Mouse (Mus musculus): ENCODE results near the gene Acsl3. TPM values are rescaled to one million over a fixed set of nuclear protein-coding genes. Genes with fewer than 3 reads are reported as not detected.

Gene Acsl3
- total RNA-seq (2015; ENCODE audit: low replicate concordance) (4.0 and 11.0 TPM in 2 replicates), total RNA-seq (2017; ENCODE audit: low replicate concordance) (2.9 and 14.2 TPM in 2 replicates)

DNA sequence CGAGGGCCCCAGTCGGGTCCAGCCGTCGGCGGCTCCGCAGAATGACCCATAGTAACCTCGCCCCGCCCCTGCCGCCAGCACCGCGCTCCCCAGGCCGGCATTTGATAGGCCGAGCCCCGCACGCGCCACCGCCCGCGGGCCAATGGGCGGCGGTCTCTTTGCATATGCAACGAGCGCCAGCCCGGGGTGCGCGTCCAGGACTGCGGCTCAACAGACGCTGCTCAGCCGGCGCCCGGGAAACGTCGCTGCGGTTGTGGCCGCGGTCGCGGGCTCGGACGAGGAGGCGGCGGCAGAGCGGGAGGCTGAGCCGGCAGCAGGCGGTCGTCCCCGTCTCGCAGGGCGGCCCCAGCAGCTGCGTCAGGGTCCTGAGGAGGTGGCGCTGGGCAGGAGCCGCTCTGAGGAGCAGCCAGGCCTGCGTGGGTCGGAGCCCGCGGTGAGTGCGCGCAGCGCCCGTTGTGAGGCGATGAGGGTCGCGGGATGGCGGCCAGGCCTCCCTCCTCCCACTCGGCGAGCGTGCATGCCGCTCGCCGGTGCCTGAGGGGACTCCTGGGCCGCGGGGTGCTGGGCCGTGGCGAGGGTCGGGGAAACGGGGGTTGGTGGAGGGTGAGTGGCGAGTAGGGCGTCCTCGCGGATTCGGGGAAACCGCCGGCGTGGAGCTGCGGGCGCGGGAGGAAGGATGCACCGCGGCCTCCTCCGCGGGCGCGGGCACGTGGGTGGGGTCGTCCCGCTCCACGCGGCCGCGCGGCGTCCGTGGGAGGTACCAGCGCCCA, at the start of gene Acsl3, which contains the start of gene Utp14b:
TSS of gene Acsl3 (plus strand) at position 155 of the 770 bp plus-strand sequence.
TSS of gene Utp14b (plus strand) at position 368 of the 770 bp plus-strand sequence.
- ATAC-seq (replicated peaks; ENCODE audit: low FRiP score, poor library complexity, severe bottlenecking): peak; percentile 99

DNA sequence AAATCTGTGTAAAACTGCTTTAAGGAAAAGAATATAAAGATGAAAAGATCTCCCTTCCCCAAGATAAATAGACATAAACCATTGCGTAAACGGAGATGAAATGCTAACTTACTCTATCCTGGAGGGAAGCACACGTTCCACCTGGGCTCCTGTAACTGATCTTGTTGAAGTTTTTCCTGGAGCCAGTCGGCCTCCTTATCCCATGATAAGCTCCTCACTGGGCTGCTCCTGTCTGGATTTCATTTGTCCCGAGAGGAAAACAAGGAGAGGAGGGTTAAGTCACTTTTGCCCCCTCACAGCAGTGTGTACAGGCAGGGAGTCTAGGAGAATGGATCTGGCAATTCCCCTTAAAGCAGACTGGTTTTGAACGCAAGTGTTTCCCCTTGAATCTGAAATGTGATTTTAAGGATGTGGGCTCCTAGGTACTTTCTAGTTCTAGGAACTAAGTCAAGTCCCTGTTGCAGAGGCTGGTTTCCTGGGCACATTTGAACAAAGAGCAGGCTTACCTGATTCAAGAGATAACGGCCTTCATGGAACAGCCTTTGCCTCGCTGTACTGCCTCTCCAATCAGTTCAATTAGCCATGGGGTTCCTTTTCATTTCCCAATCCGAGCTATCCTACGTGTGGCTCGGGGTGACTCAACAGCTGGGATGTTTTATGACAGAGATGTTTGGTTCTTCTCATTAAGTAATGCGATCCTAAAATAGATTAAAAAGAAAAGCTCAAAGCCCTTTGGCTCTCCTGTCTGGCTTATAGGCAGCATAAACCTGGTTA, 48.3 kb upstream of the Acsl3 start:
- no peak for ATAC-seq (replicated peaks; ENCODE audit: low FRiP score, poor library complexity, severe bottlenecking)

DNA sequence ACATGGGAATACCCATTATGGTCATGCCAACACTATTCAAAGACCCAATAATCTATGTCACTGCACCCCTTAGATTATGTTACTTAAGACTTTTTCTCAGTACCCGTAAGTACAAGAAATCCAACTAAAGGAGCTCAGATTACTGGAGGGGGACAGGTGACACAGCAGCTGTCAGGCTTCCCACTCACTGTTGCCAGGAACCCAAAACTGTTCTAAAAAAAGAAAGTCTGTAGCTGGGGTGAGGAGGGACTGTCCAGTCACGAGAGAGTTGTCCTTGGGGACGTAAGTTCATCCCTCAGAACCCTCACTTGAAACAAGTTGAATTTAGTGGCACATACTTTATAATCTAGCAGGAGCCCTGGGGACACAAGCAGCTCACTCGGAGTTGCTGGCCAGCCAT, 46.6 kb upstream of the Acsl3 start:
- ATAC-seq (replicated peaks; ENCODE audit: low FRiP score, poor library complexity, severe bottlenecking): no peak

DNA sequence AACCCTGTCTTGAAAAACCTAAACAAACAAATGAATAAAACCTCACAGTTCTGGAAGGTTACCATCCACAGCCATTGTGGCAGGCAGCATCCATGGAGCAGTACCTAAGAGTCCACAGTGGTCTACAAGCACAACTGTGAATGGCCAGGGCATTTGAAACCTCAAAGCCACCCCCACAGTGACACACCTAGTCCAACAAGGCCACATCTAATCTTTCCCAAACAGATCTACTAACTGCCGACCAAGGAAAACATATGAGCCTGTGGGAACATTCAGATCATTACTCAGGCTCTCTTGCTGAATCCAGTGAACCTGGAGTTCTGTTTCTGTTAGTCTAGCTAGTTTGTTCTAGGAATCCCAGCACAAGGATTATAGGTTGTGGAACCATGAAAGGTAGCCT, 44.7 kb upstream of the Acsl3 start:
- ATAC-seq (replicated peaks; ENCODE audit: low FRiP score, poor library complexity, severe bottlenecking): no peak

DNA sequence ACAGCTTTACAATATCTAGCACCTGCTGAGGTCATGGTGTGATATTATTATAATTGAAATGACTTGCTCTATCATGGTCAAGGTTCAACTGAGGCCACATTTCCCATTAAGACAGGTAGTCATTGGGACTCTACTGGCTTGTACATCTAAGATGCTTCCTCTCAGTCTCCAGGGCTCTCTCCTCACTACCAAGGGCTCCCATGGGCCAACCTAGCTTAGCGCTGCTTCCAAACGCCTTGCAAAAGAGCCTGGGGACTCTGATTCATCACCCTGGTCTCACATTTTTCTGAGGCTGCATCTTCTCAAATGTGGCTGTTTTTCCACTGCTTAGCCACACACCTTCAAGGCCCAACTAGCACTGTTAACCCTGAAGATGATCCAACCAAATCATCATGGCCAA, 33.3 kb upstream of the Acsl3 start:
- ATAC-seq (replicated peaks; ENCODE audit: low FRiP score, poor library complexity, severe bottlenecking): no peak

DNA sequence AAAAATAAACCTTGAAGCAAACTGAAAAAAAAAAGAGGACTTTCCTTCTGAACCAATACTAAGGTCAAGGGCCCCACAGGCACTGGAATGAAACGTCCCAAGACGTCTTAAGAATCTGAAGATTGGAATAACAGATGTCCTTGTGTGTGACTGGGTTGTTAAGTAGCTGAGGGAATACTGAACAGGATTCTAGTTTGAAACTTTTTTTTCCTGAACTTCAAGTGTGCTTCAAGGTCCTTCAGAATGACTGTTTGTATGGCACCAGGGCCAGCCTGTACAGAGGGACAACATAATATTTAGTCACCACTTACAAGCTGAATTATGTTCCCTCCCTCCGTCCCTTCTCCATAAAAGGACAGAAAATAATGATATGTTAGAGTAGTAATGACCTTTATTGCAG, 23.1 kb upstream of the Acsl3 start:
- ATAC-seq (replicated peaks; ENCODE audit: low FRiP score, poor library complexity, severe bottlenecking): no peak

DNA sequence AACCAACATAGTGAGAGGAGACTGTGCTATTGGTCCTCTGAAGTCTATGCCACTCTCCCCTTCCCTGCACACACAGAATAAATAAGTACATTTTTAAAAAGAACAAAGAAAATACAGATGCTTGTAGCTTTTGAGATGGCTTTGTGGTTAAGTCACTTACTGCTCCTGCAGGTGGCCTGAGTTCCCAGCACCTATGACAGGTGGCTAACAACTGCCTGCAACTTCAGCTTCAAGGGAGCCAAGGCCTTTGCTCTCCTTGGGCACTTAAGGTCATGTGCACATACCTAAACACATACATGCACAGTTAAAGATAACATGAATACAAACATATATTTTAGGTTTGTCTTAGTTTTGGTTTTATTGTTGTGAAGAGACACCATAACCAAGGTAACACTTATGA, 16.8 kb upstream of the Acsl3 start:
- no peak for ATAC-seq (replicated peaks; ENCODE audit: low FRiP score, poor library complexity, severe bottlenecking)

DNA sequence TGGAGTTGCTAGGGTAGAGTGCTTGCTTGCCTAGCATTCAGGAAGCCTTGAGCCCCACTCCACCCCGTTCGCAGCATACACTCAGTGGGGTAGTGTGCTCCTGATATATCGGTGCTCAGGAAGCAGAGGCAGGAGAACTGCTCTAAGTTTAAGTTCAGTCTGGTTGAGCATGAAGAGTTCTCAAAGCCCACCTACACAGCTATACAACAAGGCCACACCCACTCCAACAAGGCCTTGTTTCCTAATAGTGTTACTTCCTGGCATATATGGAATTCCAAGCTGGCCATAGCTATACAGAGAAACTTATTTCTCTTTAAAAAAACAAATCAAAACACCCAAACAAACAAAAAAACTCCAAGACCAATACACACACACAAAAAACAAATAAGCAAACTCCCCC, 15.8 kb upstream of the Acsl3 start:
- no peak for ATAC-seq (replicated peaks; ENCODE audit: low FRiP score, poor library complexity, severe bottlenecking)

DNA sequence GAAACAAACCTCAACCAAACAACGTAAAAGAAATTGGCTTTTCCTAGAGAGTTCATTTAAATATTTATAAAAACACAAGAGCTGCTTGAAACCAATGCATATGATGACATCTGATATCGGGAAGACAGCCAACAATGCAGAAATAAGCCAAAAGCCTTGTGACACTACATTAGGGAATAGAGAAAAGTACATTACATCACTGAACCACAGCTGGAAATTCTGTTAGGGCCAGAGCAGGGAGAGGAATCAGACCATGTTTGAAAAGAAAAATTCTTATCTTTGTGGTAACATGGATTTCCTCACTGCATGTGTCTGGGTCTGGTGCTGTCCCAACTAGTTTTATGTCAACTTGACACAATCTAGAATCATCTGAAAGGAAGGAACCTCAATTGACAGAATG, 15.4 kb upstream of the Acsl3 start:
- no peak for ATAC-seq (replicated peaks; ENCODE audit: low FRiP score, poor library complexity, severe bottlenecking)

DNA sequence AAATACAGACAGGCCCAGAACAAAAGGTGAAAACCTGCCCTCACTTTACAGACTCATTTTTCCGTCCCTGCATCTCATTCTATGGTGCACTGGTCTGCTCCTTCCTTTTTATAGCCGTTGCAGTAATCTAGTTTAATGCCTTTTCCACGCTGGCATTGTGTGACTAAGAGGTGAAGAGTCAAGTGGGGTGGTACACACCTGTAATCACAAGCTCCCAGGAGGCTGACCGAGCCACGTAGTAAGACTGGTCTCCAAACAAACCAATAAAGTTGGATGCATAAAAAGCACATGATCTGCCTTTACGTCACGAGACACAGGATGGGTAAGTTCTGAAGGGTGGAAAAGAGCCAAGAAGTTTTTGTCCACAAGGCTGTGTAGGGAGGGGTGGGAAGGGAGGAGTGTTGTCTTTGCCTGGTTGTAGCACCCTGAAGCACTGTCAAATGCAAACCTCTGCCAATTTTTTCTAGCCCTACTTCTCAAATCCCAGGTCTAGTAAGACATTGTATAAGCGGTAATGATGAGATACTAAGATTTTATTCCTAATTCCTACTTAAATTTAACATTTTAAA, 10.2 kb upstream of the Acsl3 start:
- no peak for ATAC-seq (replicated peaks; ENCODE audit: low FRiP score, poor library complexity, severe bottlenecking)

DNA sequence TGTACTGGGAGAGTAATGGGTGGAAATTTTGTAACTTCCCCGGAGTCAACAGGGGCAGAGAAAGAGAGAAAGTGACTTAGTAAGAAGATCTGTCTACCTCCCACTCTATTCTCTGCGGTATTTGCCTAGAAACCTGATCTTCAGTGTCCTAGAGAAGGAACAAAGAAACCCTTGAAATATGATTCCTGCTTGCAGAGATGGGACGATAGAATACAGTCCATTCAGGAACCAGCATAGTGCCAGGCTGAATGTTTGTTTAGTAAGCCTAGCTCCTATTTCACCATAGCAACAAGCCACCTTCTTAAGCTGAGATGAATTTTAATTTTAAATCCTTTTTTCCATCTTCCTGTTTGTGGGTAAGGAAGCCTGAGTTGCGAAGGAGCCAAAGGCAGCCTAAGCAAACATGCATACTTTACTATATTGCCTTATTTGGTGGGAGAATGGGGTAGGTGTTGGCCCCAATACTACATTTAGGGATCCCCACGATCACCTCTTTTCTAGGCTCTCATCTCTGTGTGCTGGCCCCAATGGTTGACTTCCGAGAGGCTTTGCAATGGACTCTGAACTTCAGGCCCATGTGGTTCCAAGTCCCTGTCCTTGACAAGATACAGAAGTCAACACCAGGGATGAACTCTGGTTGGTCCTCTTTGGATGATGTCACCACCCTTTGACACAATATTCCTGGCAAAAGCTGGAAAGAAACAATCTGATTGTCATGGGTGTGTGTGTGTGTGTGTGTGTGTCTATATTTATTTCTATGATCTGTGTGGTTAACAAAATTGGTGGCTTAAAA, 8.2 kb upstream of the Acsl3 start:
- no peak for ATAC-seq (replicated peaks; ENCODE audit: low FRiP score, poor library complexity, severe bottlenecking)

DNA sequence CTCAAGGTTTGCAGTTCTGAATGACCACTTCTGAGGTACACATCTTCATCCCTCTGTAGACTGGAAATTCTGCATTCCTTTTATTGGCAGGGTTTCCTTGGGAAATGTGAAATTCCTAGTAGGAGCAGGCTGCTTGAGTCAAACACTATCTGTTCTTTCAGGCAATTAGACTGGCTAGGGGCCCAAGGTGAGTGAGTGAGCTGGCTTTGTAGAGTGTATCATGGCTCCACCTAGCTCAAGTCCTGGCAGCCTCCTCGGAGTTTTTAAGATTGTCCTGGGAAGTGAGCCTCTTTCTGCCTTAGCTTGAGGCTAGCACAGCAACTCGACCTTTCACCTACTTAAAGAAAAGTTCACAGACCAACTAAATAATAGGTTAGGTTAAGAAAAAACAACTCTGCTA, 1.2 kb upstream of the Acsl3 start:
- ATAC-seq (replicated peaks; ENCODE audit: low FRiP score, poor library complexity, severe bottlenecking): no peak

DNA sequence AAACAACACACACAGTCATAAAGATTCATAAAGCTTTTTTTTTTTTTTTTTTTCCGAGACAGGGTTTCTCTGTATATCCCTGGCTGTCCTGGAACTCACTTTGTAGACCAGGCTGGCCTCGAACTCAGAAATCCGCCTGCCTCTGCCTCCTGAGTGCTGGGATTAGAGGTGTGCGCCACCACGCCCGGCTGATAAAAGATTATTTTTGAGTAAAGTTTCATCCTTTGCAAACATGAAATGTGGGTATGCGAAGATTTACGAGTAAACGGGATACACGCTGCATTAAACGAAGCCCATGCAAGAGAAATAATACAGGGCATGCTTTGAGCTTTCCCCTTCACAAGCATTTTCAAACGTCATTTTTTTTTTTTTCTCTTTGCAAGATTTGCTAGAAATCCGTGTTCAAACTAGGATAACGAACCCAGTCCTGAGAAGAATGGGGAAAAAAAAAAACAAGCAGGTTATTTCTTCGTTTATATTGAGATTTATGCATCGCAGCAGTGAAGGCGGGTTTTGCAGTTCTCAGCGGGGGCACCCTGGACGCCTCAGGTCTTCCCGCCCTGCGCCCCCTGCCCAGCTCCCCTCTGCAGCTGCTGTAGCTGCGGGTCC, 500 bp upstream of the Acsl3 start:
- no peak for ATAC-seq (replicated peaks; ENCODE audit: low FRiP score, poor library complexity, severe bottlenecking)

DNA sequence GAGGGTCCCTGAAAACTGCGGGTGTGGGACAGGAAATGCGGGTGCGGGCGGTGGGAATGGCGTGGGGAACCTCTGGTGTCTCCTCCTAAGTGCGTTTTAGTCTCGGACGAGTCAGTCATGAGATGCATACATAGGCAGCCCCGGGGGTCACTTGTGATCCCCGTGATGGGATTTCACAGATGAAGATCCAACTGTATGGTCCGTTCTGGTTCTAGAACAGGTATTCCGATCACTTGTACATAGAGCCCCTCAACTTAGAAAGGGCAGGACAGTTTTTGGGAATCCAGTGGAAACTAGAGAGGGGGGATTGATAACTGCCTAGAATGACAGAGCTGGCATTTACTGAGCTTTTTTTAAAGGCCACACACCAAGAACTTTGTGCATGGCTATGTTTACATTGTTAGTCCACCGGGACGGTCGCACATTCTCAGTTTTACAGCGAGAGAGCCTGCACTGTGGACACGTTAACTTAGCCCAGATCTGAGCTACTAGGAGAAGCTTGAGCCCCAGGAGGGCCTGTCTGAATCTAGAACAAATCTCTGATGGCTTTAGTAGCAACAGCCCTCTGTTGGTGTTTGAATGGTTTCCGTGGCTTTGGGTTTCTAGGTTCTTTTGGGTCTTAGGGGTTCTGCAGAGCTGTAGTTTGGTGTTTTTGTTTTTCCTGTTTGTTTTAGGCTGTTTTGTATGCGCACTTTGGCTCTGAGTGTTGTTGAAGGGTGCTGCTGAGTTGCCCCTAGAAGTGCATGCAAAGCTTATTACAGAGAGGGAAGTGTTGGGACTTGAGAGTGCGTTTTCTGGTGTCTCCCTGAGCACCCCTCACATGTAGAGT, 1.0 kb downstream of the Acsl3 start:
- ATAC-seq (replicated peaks; ENCODE audit: low FRiP score, poor library complexity, severe bottlenecking): no peak

DNA sequence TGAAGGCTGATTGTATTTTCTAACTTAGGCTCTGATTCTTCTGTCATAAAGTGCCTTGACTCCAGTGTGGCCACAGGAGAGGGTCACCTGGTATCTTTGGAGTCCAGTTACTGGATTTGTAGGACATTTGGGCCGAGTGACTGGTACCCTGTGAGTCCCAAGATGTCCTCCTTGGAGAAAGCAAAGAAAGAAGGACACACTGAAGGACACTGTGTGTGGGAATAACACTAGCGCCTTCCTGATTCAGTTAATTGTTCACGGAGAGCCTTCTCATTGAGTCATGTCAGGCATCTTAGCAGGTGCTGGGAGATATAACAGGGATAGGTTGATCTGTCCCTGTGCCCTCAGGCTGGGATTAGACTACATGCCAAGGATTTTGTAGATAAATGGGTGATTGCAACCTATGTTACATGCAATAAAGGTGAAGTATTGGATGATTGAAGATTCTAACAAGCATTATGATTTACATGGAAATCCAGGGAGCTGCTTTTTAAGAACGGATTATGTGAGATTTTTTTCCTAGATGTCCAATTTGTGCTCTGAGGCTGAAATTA, 1.7 kb downstream of the Acsl3 start:
- no peak for ATAC-seq (replicated peaks; ENCODE audit: low FRiP score, poor library complexity, severe bottlenecking)

DNA sequence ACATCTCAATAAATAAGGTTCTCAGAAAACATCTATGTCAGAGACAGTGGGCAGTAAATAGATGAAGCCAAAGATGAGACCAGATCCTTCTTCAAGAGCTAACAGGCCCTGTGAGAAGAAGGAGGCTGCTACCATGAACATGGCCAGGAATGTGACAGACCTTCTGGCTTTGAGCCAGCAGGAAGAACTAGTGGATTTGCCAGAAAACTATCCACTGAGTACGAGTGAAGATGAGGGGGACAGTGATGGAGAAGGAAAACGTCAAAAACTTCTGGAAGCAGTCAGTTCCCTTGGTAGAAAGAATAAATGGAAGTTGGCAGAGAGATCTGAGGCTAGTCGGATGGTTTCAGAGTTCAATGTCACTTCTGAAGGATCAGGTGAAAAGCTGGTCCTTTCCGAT, 6.7 kb downstream of the Acsl3 start:
- ATAC-seq (replicated peaks; ENCODE audit: low FRiP score, poor library complexity, severe bottlenecking): no peak

DNA sequence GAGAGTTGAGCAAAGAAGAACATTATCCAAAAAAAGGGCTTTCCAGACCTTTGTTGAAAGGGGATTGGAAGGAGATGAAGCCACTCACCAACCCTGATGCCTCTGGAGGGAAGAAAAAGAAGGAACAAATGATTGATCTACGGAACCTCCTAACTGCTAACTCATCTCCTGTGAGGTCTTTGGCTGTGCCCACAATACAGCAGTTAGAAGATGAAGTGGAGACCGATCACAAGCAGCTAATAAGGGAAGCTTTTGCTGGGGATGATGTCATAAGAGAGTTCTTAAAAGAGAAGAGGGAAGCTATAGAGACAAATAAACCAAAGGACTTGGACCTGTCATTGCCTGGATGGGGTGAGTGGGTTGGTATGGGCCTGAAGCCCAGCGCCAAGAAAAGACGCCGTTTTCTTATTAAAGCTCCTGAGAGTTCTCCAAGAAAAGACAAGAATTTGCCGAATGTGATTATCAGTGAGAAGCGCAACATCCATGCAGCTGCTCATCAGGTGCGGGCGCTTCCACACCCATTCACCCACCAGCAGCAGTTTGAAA, 8.4 kb downstream of the Acsl3 start:
- no peak for ATAC-seq (replicated peaks; ENCODE audit: low FRiP score, poor library complexity, severe bottlenecking)

DNA sequence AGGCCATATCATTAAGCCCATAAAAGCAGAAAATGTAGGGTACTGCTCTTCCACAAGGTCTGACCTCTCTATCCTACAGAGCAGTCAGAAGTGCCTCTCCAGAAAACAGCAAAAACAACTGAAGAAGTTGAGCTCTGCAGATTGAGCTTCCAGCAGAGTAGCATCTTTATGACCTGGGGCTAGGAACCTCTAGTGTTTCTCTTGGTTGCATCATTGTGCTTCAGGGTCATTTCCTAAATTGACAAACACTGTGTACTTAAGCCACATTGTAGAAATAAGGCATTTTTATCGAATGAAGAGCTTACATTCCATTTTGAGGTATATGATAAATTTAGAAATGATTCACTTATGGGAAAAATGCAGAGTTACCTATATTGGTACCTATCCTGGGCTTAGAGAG, 9.0 kb downstream of the Acsl3 start:
- ATAC-seq (replicated peaks; ENCODE audit: low FRiP score, poor library complexity, severe bottlenecking): no peak
